25 mouse cellular contexts compared by ENCODE assay signal in genomic region chr8:34740836-34741235, GRCm38 (mm10).
"Had no signal": no experiment of that assay in that cellular context is flagged by ENCODE, and none has a peak within 500 bp of the region (broad histone marks: within the 10 kb centered on the region; RNA-seq: fewer than 3 reads in every experiment).

No protein-coding gene starts in this region.

- H3K4me1 ChIP-seq: heart, embryonic 13.5 days; heart, embryonic 15.5 days; hindbrain, embryonic 15.5 days; liver, embryonic 12.5 days had no signal

- H3K4me2 ChIP-seq: heart, embryonic 13.5 days; heart, embryonic 15.5 days; hindbrain, embryonic 13.5 days; hindbrain, embryonic 15.5 days; limb, embryonic 13.5 days; limb, embryonic 15.5 days; liver, embryonic 12.5 days had no signal

- H3K4me3 ChIP-seq: gastrocnemius, adult 2 months; heart, embryonic 13.5 days; heart, embryonic 15.5 days; hindbrain, embryonic 13.5 days; hindbrain, embryonic 15.5 days; layer of hippocampus, adult 2 months; limb, embryonic 13.5 days; limb, embryonic 15.5 days; liver, embryonic 12.5 days had no signal

- H3K27ac ChIP-seq: gastrocnemius, adult 2 months; heart, embryonic 13.5 days; heart, embryonic 15.5 days; hindbrain, embryonic 13.5 days; hindbrain, embryonic 15.5 days; hindbrain, postnatal 0 days; layer of hippocampus, adult 2 months; limb, embryonic 13.5 days; limb, embryonic 15.5 days; liver, embryonic 12.5 days; liver, embryonic 14.5 days had no signal

- DNase-seq: gastrocnemius, adult 2 months; gastrocnemius, postnatal 14 days; gastrocnemius, postnatal 36 days; heart, adult 18-20 months; heart, postnatal 14 days; heart, postnatal 36 days; kidney, adult 11 months; kidney, adult 2 months; kidney, adult 9 months; kidney, postnatal 10 days; kidney, postnatal 25 days; kidney, postnatal 4 days; layer of hippocampus, postnatal 36 days; left cerebral cortex, postnatal 4 days had no signal

- H3K27me3 ChIP-seq: heart, embryonic 13.5 days; heart, embryonic 15.5 days; hindbrain, embryonic 13.5 days; hindbrain, embryonic 15.5 days; limb, embryonic 13.5 days; limb, embryonic 15.5 days; liver, embryonic 12.5 days had no signal

- ATAC-seq: hindbrain, postnatal 0 days; intestine, embryonic 16.5 days; liver, embryonic 12.5 days had no signal

- H3K9me3 ChIP-seq: heart, embryonic 15.5 days; hindbrain, embryonic 13.5 days; hindbrain, embryonic 15.5 days; limb, embryonic 15.5 days; liver, embryonic 12.5 days had no signal

- H3K9ac ChIP-seq: heart, embryonic 13.5 days; heart, embryonic 15.5 days; hindbrain, embryonic 13.5 days; hindbrain, embryonic 15.5 days; limb, embryonic 13.5 days; limb, embryonic 15.5 days; liver, embryonic 12.5 days; liver, embryonic 14.5 days had no signal

- H3K36me3 ChIP-seq: heart, embryonic 13.5 days; heart, embryonic 15.5 days; hindbrain, embryonic 13.5 days; hindbrain, embryonic 15.5 days; limb, embryonic 13.5 days; limb, embryonic 15.5 days; liver, embryonic 12.5 days had no signal
